Mouse (Mus musculus) urinary bladder, postnatal 25 days (tissue): ENCODE measurements at regions not wholly inside any gene's neighbourhood (a gene's known extent, or its start where the extent isn't known, plus 50 kb on each side); places are given as distances from the start of the nearest gene placed in this dataset.

ENCODE experiments used
- DNase-seq: peaks from one replicate; pipeline ENCODE4 v3.0.0; 2022; ENCODE audit warnings: low spot score

- DNase-seq: no peak
These were observed 232.7 kb upstream of the Serp2 start for GRCm38 (mm10) chr14:76789376-76789775.

DNA sequence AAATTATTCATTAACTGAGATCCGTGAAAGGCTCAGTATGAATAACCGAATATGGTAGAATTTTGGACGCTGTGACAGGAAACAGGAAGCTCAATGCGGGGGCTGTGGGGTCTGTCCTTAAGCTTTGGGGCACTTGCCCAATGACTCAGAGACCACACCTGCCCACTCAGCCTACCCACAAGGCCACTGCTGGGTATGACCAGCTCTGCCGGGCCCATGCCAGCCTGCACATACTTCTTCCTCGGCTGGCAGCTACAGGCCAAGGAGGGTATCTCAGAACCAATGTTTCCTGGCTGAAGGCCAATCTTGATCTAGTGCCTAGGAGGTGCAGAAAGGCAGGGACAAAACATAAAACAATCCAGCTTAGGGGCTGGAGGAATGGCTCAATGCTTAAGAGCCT lies 230.9 kb upstream of the Serp2 start:
- peak; percentile 23 for DNase-seq

DNA sequence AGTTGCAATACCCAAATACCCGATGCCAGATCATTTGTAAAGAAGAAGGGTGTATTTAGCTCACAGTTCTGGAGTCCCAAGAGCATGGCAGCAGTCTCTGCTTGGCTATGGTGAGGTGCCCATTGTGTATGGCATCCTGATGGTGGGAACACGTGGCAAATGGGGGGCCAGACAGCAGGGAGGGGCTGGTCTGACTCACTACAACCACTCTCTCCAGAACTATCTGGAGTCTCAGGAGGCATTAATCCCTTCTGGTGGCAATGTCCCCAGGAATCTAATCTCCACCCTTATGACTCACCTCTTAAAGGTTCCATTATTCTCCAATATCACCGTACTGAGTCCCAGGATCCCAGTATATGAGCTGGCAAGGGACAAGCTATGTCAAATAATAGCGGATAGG lies 229.5 kb upstream of the Serp2 start:
- DNase-seq: no peak

DNA sequence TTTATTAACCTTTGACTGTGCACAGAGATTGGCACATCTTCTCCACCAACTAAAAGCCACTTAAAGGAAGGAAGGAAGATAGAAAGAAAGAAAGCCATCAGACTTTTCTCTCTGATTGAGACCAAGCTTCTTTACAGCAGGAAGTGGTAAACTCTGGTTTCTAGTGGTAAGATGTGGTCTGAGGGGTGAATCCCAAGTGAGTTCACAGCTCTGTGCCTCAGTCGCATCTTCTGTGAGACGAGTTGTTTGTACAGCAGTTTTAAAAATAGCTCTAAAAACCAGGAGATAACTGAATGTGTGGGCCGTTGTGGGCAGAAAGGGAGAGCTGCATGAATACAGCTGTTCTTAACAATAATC lies 224.8 kb upstream of the Serp2 start:
- DNase-seq: no peak

GRCm38 (mm10) chr14:76780572-76781523 lies 224.2 kb upstream of the Serp2 start:
- DNase-seq: peak; percentile 17

DNA sequence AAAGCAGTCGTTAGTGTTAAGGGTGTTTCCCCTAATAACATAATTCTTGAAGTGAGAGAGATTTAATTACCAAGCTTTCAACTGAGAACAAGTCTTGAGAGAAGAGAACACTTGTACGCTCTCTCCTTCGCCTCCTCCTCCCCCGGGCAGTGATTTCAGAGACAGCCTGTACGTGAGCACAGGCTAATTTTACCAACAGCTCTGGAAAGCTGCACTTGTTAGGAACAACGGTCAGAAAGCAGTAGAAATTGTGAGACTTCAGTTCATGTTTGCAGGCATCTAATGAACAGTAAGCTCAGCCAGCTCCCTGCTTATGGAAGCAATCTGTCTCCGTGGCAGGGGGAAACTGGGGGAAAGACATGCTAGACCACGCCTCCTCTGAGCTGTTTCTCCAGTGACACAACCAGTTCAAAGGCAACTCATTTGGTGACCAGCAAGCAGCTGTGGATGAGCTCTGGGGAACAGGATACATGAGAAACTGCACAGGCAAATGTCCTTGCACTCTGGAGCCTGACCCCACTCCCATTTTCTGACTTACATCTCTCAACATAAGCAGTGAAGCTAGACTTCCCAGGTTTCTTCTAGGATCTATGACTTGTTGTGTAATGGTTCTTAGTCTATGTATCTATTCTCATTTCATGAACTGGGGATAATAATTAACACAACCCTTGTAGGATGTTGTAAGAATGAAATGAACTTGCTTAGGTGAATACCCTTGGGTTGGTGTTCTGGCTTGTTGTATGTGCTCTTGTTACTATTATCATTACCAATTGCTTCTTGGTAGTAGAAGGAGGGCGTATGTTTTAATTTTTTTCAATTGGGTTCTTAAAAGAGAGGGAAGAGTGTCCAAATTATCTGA lies 222.1 kb upstream of the Serp2 start:
- DNase-seq: no peak

DNA sequence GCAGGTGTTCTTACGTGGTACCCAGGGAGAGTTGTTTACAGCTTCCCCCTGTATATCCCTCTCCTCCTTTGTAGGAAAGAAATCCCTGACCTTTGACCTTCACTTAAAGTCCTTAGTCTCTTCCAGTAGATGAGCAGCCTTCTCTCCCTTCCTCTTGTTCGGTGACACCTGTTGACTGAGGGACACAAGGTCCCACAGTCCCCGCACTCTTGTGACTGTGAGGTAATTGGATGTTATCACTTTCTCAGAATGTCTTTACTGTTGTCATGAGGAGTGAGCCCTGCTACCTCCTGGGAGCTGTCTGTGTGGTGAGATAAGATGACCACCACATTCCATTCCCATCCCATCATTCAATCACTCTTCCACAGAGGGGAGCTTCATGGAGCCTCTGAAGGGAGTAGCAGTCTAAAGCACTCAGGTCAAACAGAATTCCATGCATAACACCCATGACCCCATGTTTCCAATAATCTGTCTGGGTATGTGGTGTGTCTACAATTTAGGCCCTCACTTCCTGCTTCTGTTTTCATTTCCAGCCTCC lies 218.8 kb upstream of the Serp2 start:
- DNase-seq: no peak

DNA sequence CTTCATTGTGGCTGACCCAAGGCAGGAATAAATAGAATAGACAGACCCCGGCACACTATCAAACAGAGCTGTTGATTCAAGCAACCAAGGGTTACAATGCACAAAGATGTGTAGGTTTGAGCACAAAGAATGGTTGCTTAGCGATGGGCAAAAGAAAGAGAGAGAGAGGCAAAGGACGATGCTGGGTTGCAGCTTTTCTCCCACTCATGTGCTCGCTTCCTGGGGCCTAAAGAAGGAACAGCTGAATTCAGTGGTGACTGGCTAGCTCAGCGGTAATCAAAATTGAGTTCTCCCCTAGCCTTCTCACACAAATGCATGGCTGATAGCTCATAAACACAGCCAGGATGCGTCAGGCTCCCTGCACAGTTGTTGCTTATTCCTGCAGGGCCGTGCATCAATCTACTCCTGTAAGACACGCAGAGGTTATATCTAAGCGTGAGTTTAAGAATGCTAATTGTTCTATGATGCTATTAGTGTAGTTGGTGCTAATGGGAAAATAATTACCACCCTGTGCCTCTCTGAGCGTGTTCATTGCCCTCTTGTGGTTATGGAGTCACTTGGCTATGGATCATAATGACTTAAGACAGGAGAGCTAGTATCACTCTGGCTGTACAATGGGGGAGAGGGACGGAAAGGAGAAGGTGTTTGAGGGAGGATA lies 216.2 kb upstream of the Serp2 start:
- no peak for DNase-seq

DNA sequence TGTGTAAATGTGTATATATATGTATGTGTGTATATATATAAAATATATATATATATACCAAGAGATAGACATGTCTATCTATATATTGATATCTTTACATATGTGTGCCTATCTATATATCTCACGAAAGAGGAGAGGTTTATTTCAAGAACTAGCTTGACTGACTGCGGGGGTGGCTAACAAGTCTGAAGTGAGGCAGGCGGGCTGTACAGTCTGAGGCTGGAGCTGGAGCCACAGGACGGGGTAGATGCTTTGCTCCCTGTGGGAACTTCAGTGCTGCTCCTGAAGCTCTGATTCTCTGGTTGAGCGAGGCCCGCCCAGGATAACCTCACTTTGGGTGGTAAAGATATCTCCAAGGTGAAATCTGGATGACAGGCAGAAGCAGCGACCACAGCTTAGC lies 213.4 kb upstream of the Serp2 start:
- no peak for DNase-seq

DNA sequence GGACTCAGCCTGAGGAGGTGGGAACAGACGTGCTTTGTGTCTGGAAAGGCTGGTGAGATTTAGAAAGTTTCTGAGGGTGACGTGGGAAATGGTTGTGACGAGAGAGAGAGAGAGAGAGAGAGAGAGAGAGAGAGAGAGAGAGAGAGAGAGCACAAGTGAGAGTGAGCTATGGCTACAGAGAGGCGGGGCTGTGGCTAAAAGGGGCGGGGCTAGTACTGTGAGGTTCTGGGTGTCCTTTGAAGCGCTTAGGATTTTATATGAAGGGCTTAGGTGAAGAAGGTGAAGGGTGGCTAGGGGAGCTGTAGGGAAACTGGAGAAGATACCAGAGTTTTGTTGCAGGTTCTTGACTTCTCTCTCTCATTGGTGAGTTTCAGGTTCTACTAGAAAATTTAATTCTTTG lies 210.6 kb upstream of the Serp2 start:
- no peak for DNase-seq

DNA sequence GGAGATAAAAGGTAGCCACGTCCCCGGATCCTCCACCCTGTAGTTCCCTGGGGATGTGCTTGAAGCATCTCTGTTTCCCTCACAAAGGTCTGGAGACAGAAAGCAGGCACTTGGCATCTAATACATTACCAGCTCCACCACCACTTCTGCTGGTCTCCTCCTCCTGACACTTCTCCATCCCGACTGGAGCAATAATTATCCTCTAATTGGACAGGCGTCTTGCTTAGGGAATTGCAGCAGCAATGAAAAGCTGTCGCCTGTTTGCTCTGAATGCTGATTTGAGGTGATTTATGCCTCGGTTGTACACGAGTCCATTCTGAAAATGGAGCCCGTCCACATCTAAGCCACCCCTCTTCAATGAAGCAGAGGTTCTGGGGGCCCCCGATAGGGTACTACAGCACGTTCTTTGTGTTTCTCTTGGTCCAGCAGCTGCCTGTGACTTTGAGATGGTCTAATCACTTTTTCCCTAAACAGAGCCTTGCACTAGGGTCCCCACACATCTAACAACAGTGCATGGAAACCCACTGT lies 209.6 kb upstream of the Serp2 start:
- no peak for DNase-seq

- no peak for DNase-seq
These were observed 208.4 kb upstream of the Serp2 start for GRCm38 (mm10) chr14:76765094-76765504.

DNA sequence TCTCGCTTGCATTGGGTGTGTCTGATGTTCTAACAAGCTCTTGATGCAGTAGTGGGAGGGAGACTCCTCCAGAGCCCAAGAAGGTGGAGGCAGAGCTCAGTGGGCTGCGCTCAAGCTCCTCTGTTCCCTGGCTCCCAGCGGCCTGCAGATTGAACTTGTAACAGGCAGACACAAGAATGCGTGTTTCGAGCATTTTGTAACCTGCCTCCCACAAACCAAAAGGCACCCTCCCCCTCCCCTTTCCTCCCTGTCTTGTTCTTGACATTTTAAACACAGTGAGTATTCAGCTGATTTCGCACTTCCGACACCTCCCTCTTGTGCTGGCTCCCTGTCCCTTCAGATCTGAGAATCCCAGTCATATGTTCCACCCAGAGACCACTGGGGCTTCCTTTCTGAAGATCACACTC lies 207.7 kb upstream of the Serp2 start:
- no peak for DNase-seq

DNA sequence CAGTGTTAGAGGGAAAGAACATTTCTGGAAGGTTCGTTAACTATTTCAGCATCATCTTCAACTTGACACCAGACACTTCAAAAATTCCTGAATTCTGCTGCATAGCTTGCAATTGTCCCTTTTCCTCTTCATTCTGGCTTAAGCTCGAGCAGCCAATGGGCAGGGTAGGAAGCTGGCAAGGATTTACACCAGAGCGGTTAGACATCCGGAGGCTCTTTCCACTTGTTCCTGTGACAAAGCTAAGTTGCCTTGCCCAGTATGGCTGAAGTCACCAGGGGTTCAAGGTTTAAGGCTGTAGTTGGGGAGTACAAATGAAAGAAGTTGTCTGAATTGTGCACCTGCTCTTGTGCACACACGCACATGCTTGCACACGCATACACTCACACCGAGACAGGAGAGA lies 206.8 kb upstream of the Serp2 start:
- DNase-seq: no peak

DNA sequence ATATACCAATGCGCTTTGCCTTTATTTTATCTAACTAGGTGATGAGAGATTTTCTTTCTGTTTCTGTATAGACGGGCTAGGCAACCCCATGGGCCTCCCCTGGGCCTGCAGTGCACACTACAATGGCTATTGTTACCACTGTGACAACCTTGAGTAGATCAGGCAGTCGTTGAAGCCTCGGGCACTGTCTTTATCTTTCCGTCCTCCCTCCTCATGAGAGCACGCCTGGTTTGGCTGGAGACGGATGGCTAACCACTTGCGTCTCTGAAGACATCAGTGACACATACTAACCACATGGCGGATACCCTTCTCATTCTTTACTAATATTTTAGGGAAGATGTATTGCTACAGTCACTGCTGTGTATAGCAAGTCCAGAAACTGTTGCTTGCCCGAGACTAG lies 206.1 kb upstream of the Serp2 start:
- DNase-seq: no peak

- no peak for DNase-seq
These were observed 205.0 kb upstream of the Serp2 start for GRCm38 (mm10) chr14:76761691-76762090.

GRCm38 (mm10) chr14:76761274-76761673 lies 204.6 kb upstream of the Serp2 start:
- DNase-seq: no peak

DNA sequence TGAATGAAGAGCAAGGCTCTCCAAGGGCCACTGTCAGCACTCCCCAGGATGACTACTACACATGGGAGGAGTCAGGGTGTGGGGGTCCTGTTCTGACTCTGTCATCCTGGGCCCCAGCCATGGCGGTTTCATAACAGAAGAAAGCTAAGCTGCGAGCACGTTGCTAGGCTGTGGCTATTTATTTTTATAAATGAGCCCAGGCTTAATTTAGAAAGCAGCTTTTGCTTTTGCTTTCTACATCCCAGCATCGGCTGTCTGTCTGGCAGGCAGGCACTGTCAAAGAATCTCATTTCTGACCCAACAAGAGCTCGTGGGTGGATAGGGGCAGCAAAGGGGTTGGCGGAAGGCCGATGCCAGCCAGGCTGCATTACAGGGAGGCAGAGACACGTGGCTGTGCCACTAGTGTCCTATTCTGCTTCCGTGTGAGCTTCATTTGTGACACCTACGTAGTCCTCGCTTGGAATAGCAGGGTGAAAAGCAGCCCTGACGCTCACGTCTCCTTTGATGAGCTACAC lies 203.9 kb upstream of the Serp2 start:
- peak; percentile 62 for DNase-seq

- DNase-seq: no peak
These were observed 202.7 kb upstream of the Serp2 start for GRCm38 (mm10) chr14:76759377-76759776.

GRCm38 (mm10) chr14:76758589-76758988 lies 201.9 kb upstream of the Serp2 start:
- DNase-seq: no peak

GRCm38 (mm10) chr14:76755591-76756376 lies 199.1 kb upstream of the Serp2 start:
- no peak for DNase-seq
